Mouse (Mus musculus) kidney, embryonic 14.5 days (tissue): ENCODE results near the gene Kitl. TPM values are rescaled to one million over a fixed set of nuclear protein-coding genes. Genes with fewer than 3 reads are reported as not detected.

ENCODE experiments used
- ATAC-seq: fragments of 200-750 bp; cut with Nextera tagmentation; 2 replicates; pipeline ENCODE4 v1.8.0; 2017; ENCODE audit warnings: moderate number of reproducible peaks, mild to moderate bottlenecking, moderate TSS enrichment, moderate library complexity; ENCODE audit not compliant: low FRiP score, low TSS enrichment
- H3K27ac ChIP-seq: fragments of 300-500 bp; sonication (generic); 2 replicates; pipeline ENCODE4 v1.5.1; 2014; ENCODE audit warnings: low read depth, mild to moderate bottlenecking, low read length, moderate library complexity, mixed read lengths
- H3K27me3 ChIP-seq: fragments of 300-500 bp; sonication (generic); 2 replicates; pipeline ENCODE4 v1.6.1; 2014; ENCODE audit warnings: mild to moderate bottlenecking, low read length; ENCODE audit not compliant: control insufficient read depth, insufficient read depth
- H3K36me3 ChIP-seq: fragments of 300-500 bp; sonication (generic); 2 replicates; pipeline ENCODE4 v1.6.1; 2014; ENCODE audit warnings: low read length, mixed read lengths; ENCODE audit not compliant: control insufficient read depth, insufficient read depth
- H3K4me1 ChIP-seq: fragments of 300-500 bp; sonication (generic); 2 replicates; pipeline ENCODE4 v1.6.1; 2014; ENCODE audit warnings: low read length, mixed read lengths; ENCODE audit not compliant: control insufficient read depth, insufficient read depth
- H3K4me2 ChIP-seq: fragments of 300-500 bp; sonication (generic); replicated peaks from 2 replicates; pipeline ENCODE4 v1.6.1; 2014; ENCODE audit warnings: low read depth, mild to moderate bottlenecking, low read length
- H3K4me3 ChIP-seq: fragments of 300-500 bp; sonication (generic); 2 replicates; pipeline ENCODE4 v1.5.1; 2014; ENCODE audit warnings: mild to moderate bottlenecking, low read length
- H3K9ac ChIP-seq: fragments of 300-500 bp; sonication (generic); 2 replicates; pipeline ENCODE4 v1.6.1; 2014; ENCODE audit warnings: low read depth, mild to moderate bottlenecking, low read length, moderate library complexity
- H3K9me3 ChIP-seq: fragments of 300-500 bp; sonication (generic); 2 replicates; pipeline ENCODE4 v1.6.1; 2016; ENCODE audit warnings: low read length; ENCODE audit not compliant: control insufficient read depth
- WGBS: fragments of 180-500 bp; shearing (Covaris S2); extraction: QIAGEN DNeasy Blood & Tissue Kit; methylation state at CpG from one replicate; pipeline ENCODE4 v1.1.7; 2014; 5-methylcytosine and 5-hydroxymethylcytosine counted together
- polyA plus RNA-seq: library from polyadenylated mRNA; unstranded; fragments of >200 nt; fragmentation: Nextera tagmentation; extraction: Ambion mirVana; gene quantifications from 2 replicates; pipeline ENCODE4 v1.2.1, GENCODE M21; 2014

Gene Kitl
- polyA plus RNA-seq, 1 experiment from 2014 or later, result 35.2 TPM

- Histone ChIP-seq H3K4me1 (peaks cover 19% of the 10 kb centered on the region), H3K9ac (no peak overlapping the region), H3K9me3 (no peaks in the 10 kb centered on the region), H3K27me3 (peaks cover 4% of the 10 kb centered on the region), H3K4me3 (no peak overlapping the region), H3K36me3 (peaks cover 3% of the 10 kb centered on the region; the same call in 1 of the 2 replicates), H3K27ac (no peak overlapping the region), H3K4me2 (no peak overlapping the region)
- no peak for ATAC-seq
- 45% methylated on average over 17 of the region's 17 CpGs for WGBS
These were observed 4.1 kb downstream of the Kitl start for GRCm38 (mm10) chr10:100019246-100020195.

- Histone ChIP-seq H3K4me2 (no peak overlapping the region), H3K4me3 (no peak overlapping the region), H3K9ac (no peak overlapping the region), H3K9me3 (no peaks in the 10 kb centered on the region), H3K36me3 (peaks cover 3% of the 10 kb centered on the region; the same call in 1 of the 2 replicates), H3K27ac (no peak overlapping the region), H3K27me3 (peaks cover 2% of the 10 kb centered on the region), H3K4me1 (peaks cover 14% of the 10 kb centered on the region)
- no peak for ATAC-seq
- WGBS, result 52% methylated on average over 11 of the region's 11 CpGs
These were observed 6.8 kb downstream of the Kitl start for GRCm38 (mm10) chr10:100022090-100022834.

GRCm38 (mm10) chr10:100022835-100023093 is 7.3 kb downstream of the Kitl start:
- 68% methylated on average over 1 of the region's 1 CpGs for WGBS
- Histone ChIP-seq H3K27me3 (no peaks in the 10 kb centered on the region; the same call in none of the 2 replicates), H3K9me3 (no peaks in the 10 kb centered on the region), H3K4me2 (no peak overlapping the region), H3K4me1 (peaks cover 11% of the 10 kb centered on the region), H3K27ac (no peak overlapping the region), H3K4me3 (no peak overlapping the region), H3K36me3 (peaks cover 3% of the 10 kb centered on the region; the same call in 1 of the 2 replicates), H3K9ac (no peak overlapping the region)
- ATAC-seq, result no peak

GRCm38 (mm10) chr10:100025665-100026064 is 10.2 kb downstream of the Kitl start:
- peaks cover 3% of the 10 kb centered on the region; the same call in 1 of the 2 replicates for H3K36me3 ChIP-seq
- H3K9ac ChIP-seq, result no peak overlapping the region
- H3K27me3 ChIP-seq, result no peaks in the 10 kb centered on the region; the same call in 1 of the 2 replicates
- peaks cover 3% of the 10 kb centered on the region; the same call in 1 of the 2 replicates for H3K4me1 ChIP-seq
- no peak overlapping the region for H3K4me3 ChIP-seq
- no peak for ATAC-seq
- no peak overlapping the region for H3K27ac ChIP-seq
- no peak overlapping the region for H3K4me2 ChIP-seq
- H3K9me3 ChIP-seq, result no peaks in the 10 kb centered on the region
- WGBS, result 42% methylated on average over 8 of the region's 8 CpGs

GRCm38 (mm10) chr10:100026778-100027177 is 11.3 kb downstream of the Kitl start:
- ATAC-seq, result no peak
- H3K4me3 ChIP-seq, result no peak overlapping the region
- H3K27ac ChIP-seq, result no peak overlapping the region
- H3K4me2 ChIP-seq, result no peak overlapping the region
- H3K36me3 ChIP-seq, result peaks cover 3% of the 10 kb centered on the region; the same call in 1 of the 2 replicates
- H3K9me3 ChIP-seq, result no peaks in the 10 kb centered on the region
- WGBS, result 75% methylated on average over 1 of the region's 1 CpGs
- H3K9ac ChIP-seq, result no peak overlapping the region
- H3K27me3 ChIP-seq, result no peaks in the 10 kb centered on the region
- peaks cover 6% of the 10 kb centered on the region; the same call in 1 of the 2 replicates for H3K4me1 ChIP-seq

GRCm38 (mm10) chr10:100030385-100030784 is 15.0 kb downstream of the Kitl start:
- ATAC-seq, result no peak
- Histone ChIP-seq H3K27me3 (no peaks in the 10 kb centered on the region), H3K27ac (no peak overlapping the region), H3K4me2 (no peak overlapping the region), H3K4me1 (peaks cover 6% of the 10 kb centered on the region; the same call in 1 of the 2 replicates), H3K9me3 (no peaks in the 10 kb centered on the region), H3K4me3 (no peak overlapping the region), H3K36me3 (no peaks in the 10 kb centered on the region), H3K9ac (no peak overlapping the region)
- WGBS, result 72% methylated on average over 5 of the region's 5 CpGs

- 0 out of 2 replicates have a peak, but pooled peaks have one; percentile 35 for ATAC-seq
- 73% methylated on average over 12 of the region's 12 CpGs for WGBS
- no peak overlapping the region for H3K27ac ChIP-seq
- H3K36me3 ChIP-seq, result no peaks in the 10 kb centered on the region
- peaks cover 6% of the 10 kb centered on the region; the same call in 1 of the 2 replicates for H3K4me1 ChIP-seq
- H3K9me3 ChIP-seq, result no peaks in the 10 kb centered on the region
- no peaks in the 10 kb centered on the region for H3K27me3 ChIP-seq
- no peak overlapping the region for H3K4me3 ChIP-seq
- no peak overlapping the region for H3K4me2 ChIP-seq
- no peak overlapping the region for H3K9ac ChIP-seq
These were observed 15.6 kb downstream of the Kitl start for GRCm38 (mm10) chr10:100030980-100031516.

- peak; percentile 49; the same call in 1 of the 2 replicates for ATAC-seq
- H3K4me2 ChIP-seq, result no peak overlapping the region
- 0 out of 2 replicates have a peak overlapping the region, but pooled peaks have one; percentile 14 for H3K9ac ChIP-seq
- H3K27me3 ChIP-seq, result no peaks in the 10 kb centered on the region
- no peak overlapping the region for H3K27ac ChIP-seq
- H3K4me1 ChIP-seq, result peaks cover 6% of the 10 kb centered on the region; the same call in 1 of the 2 replicates
- no peaks in the 10 kb centered on the region for H3K36me3 ChIP-seq
- no peak overlapping the region for H3K4me3 ChIP-seq
- 17% methylated on average over 11 of the region's 11 CpGs for WGBS
- H3K9me3 ChIP-seq, result no peaks in the 10 kb centered on the region
These were observed 16.2 kb downstream of the Kitl start for GRCm38 (mm10) chr10:100031631-100032030.
